Mouse (Mus musculus): ENCODE results near the gene Csrp3.

DNA sequence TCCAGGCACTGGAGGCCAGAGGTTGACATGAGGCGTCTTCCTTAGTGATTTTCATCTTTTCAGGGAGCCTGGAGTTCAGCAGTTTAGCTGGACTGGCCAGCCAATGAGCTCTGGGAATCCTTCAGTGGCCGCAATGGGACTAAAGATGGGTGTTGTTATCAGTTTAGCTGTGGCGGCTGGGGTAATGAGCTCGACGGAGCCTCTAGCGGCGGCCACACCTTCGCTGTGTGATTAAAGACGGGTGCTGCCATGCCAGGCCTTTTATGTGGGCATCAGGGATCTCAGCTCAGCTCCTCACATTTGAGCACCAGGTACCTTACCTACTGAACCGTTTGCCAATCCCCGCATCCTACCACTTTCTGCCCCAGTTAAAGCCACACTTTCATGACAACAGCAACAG, 23.5 kb upstream of the Csrp3 start:
- no peak for TF ChIP-seq POLR2A (IDR thresholded peaks at IDR 0.05; ENCODE audit: extremely low read depth, insufficient read depth, low read length)
- no peak for TF ChIP-seq CTCF (IDR thresholded peaks at IDR 0.05; ENCODE audit: low read depth, low read length)

Data from liver, adult 2 months (tissue).